Mouse (Mus musculus) intestine, embryonic 14.5 days (tissue): ENCODE measurements at regions not wholly inside any gene's neighbourhood (a gene's known extent, or its start where the extent isn't known, plus 50 kb on each side); places are given as distances from the start of the nearest gene placed in this dataset.
A peak's percentile ranks its signal among the peaks of the same experiment; 100 is the strongest.

Experiments used
- ATAC-seq: fragments of 200-750 bp; cut with Nextera tagmentation; replicated peaks from 2 replicates; pipeline ENCODE4 v1.8.0; 2017; ENCODE audit warnings: low read depth, moderate number of reproducible peaks, moderate TSS enrichment, moderate library complexity; ENCODE audit not compliant: low FRiP score, low TSS enrichment
- DNase-seq: peaks from one replicate; pipeline ENCODE4 v3.0.0-alpha.2; 2018; ENCODE audit warnings: low spot score
- H3K27ac ChIP-seq: fragments of 300-500 bp; sonication (generic); 2 replicates; pipeline ENCODE4 v1.5.1; 2014; ENCODE audit warnings: low read depth, mild to moderate bottlenecking, control low read depth
- H3K27me3 ChIP-seq: fragments of 300-500 bp; sonication (generic); replicated peaks from 2 replicates; pipeline ENCODE4 v1.6.1; 2014; ENCODE audit warnings: low read length, control low read depth; ENCODE audit not compliant: control insufficient read depth, insufficient read depth
- H3K36me3 ChIP-seq: fragments of 300-500 bp; sonication (generic); 2 replicates; pipeline ENCODE4 v1.6.1; 2014; ENCODE audit warnings: low read length, control low read depth; ENCODE audit not compliant: control insufficient read depth, insufficient read depth
- H3K4me1 ChIP-seq: fragments of 300-500 bp; sonication (generic); replicated peaks from 2 replicates; pipeline ENCODE4 v1.6.1; 2014; ENCODE audit warnings: low read length, control low read depth, mixed read lengths; ENCODE audit not compliant: control insufficient read depth, insufficient read depth
- H3K4me2 ChIP-seq: fragments of 300-500 bp; sonication (generic); 2 replicates; pipeline ENCODE4 v1.6.1; 2014; ENCODE audit warnings: low read length
- H3K4me3 ChIP-seq: fragments of 300-500 bp; sonication (generic); 2 replicates; pipeline ENCODE4 v1.5.1; 2014; ENCODE audit warnings: low read depth, low read length, control low read depth, mixed read lengths
- H3K9ac ChIP-seq: fragments of 300-500 bp; sonication (generic); 2 replicates; pipeline ENCODE4 v1.6.1; 2014; ENCODE audit warnings: mild to moderate bottlenecking, low read length
- H3K9me3 ChIP-seq: fragments of 300-500 bp; sonication (generic); 2 replicates; pipeline ENCODE4 v1.6.1; 2016; ENCODE audit warnings: low read length, control low read depth; ENCODE audit not compliant: control insufficient read depth
- WGBS: fragments of 180-500 bp; shearing (Covaris S2); extraction: QIAGEN DNeasy Blood & Tissue Kit; methylation state at CpG from one replicate; pipeline ENCODE4 v1.1.7; 2014; 5-methylcytosine and 5-hydroxymethylcytosine counted together

DNA sequence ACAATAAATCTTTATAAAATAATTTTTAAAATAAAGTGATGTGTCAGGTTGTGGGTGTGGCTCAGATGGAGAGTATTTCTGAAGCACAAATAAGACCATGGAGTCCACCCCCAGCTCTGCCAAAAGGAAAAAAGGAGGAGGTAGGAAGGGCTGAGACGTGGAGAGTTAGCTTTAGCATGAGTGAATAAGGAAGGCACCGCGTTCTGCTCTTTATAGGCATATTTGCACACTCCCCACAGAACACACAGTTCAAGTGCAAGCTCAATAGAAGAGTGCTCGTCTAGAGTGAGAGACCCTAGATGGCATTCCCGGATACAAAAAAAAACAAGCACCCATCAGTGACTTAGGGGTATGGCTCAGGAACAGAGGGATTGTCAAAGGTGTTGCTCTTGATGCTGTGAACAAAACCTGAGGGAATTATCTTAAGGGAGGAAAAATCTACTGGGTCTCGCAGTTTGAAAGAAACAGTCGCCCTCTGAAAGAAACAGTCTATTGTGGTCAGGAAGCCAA, 134.2 kb downstream of the Ly86 start:
- DNase-seq (no peak), ATAC-seq (no peak)
- no peak overlapping the region for H3K9ac ChIP-seq
- peaks cover 29% of the 10 kb centered on the region for H3K4me1 ChIP-seq
- no peak overlapping the region for H3K4me3 ChIP-seq
- no peaks in the 10 kb centered on the region for H3K36me3 ChIP-seq
- H3K9me3 ChIP-seq: no peaks in the 10 kb centered on the region
- no peaks in the 10 kb centered on the region for H3K27me3 ChIP-seq
- H3K27ac ChIP-seq: no peak overlapping the region
- 84% methylated on average over 7 of the region's 7 CpGs for WGBS
- no peak overlapping the region for H3K4me2 ChIP-seq

GRCm38 (mm10) chr13:37481514-37481913, 136.5 kb downstream of the Ly86 start:
- ATAC-seq (no peak), DNase-seq (no peak)
- H3K27ac ChIP-seq: peak overlapping the region; percentile 84; the same call in 1 of the 2 replicates
- no peaks in the 10 kb centered on the region for H3K27me3 ChIP-seq
- no peak overlapping the region for H3K4me3 ChIP-seq
- WGBS: 72% methylated on average over 5 of the region's 5 CpGs
- H3K36me3 ChIP-seq: no peaks in the 10 kb centered on the region
- H3K9ac ChIP-seq: no peak overlapping the region
- no peak overlapping the region for H3K4me2 ChIP-seq
- H3K9me3 ChIP-seq: no peaks in the 10 kb centered on the region
- peaks cover 26% of the 10 kb centered on the region for H3K4me1 ChIP-seq

- 0 out of 2 replicates have a peak overlapping the region, but pooled peaks have one; percentile 17 for H3K9ac ChIP-seq
- no peak for DNase-seq
- WGBS: 27% methylated on average over 2 of the region's 2 CpGs
- peak overlapping the region; percentile 84 for H3K27ac ChIP-seq
- no peaks in the 10 kb centered on the region for H3K9me3 ChIP-seq
- H3K36me3 ChIP-seq: no peaks in the 10 kb centered on the region
- ATAC-seq: no peak
- no peak overlapping the region for H3K4me2 ChIP-seq
- H3K4me1 ChIP-seq: peaks cover 24% of the 10 kb centered on the region
- H3K27me3 ChIP-seq: no peaks in the 10 kb centered on the region
- no peak overlapping the region for H3K4me3 ChIP-seq
These were observed 137.0 kb downstream of the Ly86 start for GRCm38 (mm10) chr13:37482038-37482437.

- no peak overlapping the region for H3K9ac ChIP-seq
- H3K4me1 ChIP-seq: peaks cover 18% of the 10 kb centered on the region
- 8% methylated on average over 10 of the region's 10 CpGs for WGBS
- no peaks in the 10 kb centered on the region for H3K36me3 ChIP-seq
- H3K4me3 ChIP-seq: no peak overlapping the region
- no peaks in the 10 kb centered on the region for H3K9me3 ChIP-seq
- ATAC-seq (peak; percentile 57), DNase-seq (peak; percentile 82)
- no peaks in the 10 kb centered on the region for H3K27me3 ChIP-seq
- H3K4me2 ChIP-seq: peak overlapping the region; percentile 39; the same call in 1 of the 2 replicates
- peak overlapping the region; percentile 84 for H3K27ac ChIP-seq
These were observed 137.6 kb downstream of the Ly86 start for GRCm38 (mm10) chr13:37482589-37482988.

DNA sequence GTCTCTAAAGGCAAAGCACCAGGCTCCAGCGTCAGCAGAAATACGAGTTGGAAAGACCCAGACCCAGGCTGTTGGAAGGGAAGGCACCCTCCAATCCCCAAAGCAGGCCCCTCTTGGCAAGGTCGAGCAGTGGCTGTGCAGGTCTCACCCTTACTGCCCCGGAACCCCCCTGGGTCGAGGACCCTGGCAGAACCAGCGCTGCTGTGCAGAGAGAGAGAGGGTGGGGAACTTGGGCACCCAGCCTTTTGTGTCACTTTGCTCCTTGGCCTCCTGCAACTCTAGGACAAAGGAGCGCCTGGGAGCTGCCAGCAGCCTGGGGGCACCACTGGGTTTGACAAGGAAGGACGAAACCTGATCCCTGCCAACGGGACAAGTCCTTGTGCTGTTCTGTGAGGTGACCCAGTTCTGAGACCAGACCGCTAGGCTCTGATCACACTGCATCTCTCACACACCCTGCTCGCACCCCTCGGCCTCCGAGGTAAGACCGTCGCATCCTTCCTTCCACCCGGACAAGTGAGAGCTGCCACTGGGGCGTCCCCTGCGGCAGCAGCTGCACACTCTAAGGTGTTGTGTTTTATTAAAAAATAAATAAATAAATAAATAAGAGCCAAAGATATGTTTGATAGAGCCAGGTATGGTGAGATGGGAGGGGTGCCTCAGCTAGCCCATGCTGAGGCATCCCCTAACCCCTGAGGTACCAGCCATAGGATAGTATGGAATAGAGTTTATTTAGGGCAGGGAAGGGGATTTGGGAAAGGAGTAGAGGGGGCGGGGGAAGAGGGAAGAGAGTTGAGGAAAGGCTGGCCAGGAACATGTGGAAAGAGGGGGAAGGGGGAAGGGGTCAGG, 138.2 kb downstream of the Ly86 start:
- Histone ChIP-seq H3K4me3 (no peak overlapping the region), H3K9me3 (no peaks in the 10 kb centered on the region), H3K36me3 (no peaks in the 10 kb centered on the region), H3K27me3 (no peaks in the 10 kb centered on the region), H3K4me2 (peak overlapping the region; percentile 39), H3K4me1 (peaks cover 13% of the 10 kb centered on the region), H3K27ac (peak overlapping the region; percentile 84), H3K9ac (peak overlapping the region; percentile 39)
- DNase-seq (peak; percentile 76), ATAC-seq (peak; percentile 61; the same call in 1 of the 2 replicates)
- 28% methylated on average over 19 of the region's 19 CpGs for WGBS

- Histone ChIP-seq H3K27ac (no peak overlapping the region), H3K4me3 (no peak overlapping the region), H3K4me2 (no peak overlapping the region), H3K9me3 (no peaks in the 10 kb centered on the region), H3K36me3 (no peaks in the 10 kb centered on the region), H3K4me1 (peaks cover 8% of the 10 kb centered on the region), H3K9ac (no peak overlapping the region), H3K27me3 (no peaks in the 10 kb centered on the region)
- DNase-seq: no peak
- no peak for ATAC-seq
- 80% methylated on average over 4 of the region's 4 CpGs for WGBS
These were observed 139.6 kb downstream of the Ly86 start for GRCm38 (mm10) chr13:37484631-37485030.

DNA sequence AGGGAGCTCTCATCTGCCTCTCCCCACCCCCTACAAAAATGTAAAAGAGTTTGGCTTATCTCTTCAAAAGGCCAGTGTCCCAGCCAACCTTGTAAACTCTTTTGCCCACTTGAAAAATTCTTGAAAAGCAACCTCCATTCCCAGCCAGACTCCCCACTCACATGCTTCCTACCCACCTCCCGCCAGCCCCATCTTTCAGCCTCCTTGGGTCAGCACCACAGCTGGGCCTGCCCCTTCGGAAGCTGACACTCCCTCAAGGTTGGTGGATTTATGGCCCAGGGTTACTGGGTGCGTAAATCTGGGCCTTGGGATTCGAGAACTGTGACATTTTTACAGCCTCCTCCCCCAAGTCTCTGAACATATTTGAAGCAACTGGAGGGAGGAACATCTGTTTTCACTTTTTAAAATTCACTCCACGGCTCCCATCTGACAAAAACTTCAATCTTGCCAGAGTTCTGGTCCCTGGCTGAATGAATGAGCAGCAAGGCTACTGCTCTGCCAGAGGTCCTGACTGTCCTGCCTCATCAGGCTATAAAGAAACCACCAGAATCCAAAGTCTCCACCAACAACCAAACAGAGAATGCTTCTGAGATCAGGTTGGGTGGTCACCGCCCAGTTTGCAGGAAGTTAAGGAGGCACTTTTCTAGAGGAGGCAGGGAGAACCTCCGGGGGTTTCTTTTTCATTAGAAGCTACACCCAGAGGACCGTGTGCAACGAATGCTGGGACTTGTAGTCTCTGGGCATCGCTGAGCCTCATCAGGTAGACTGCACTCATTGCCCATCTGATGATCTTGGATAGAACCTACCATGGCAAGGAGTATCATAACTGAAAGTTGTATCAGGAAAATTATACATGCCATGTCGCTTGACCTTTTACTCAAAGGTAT, 147.3 kb downstream of the Ly86 start:
- peaks cover 10% of the 10 kb centered on the region for H3K4me1 ChIP-seq
- DNase-seq (no peak), ATAC-seq (no peak)
- no peaks in the 10 kb centered on the region for H3K27me3 ChIP-seq
- H3K9ac ChIP-seq: no peak overlapping the region
- peak overlapping the region; percentile 30; the same call in 1 of the 2 replicates for H3K27ac ChIP-seq
- WGBS: 45% methylated on average over 11 of the region's 11 CpGs
- no peaks in the 10 kb centered on the region for H3K36me3 ChIP-seq
- no peaks in the 10 kb centered on the region for H3K9me3 ChIP-seq
- no peak overlapping the region for H3K4me3 ChIP-seq
- no peak overlapping the region for H3K4me2 ChIP-seq

DNA sequence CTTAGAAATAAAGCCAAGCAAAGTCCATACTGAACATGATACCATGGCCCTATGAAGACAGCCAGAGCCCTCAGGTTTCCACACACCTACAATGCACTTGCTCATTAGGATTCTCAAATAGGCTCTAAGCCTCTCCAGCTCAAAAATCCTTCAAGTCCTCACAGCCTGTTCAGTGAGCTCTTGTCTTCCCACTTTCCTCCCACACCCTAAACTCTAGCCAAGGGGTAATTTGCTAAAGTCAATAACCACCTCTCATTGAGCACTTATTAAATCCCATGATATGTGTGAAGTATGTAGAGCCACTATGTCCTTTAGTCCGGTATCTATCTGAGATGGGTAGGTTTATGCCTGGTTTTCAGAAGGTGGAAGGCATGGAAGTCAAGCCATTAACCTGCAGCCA, 148.3 kb downstream of the Ly86 start:
- H3K36me3 ChIP-seq: no peaks in the 10 kb centered on the region
- peaks cover 10% of the 10 kb centered on the region for H3K4me1 ChIP-seq
- H3K4me3 ChIP-seq: no peak overlapping the region
- H3K27me3 ChIP-seq: no peaks in the 10 kb centered on the region
- H3K27ac ChIP-seq: no peak overlapping the region
- H3K9ac ChIP-seq: no peak overlapping the region
- WGBS: 90% methylated on average over 1 of the region's 1 CpGs
- H3K4me2 ChIP-seq: no peak overlapping the region
- no peaks in the 10 kb centered on the region for H3K9me3 ChIP-seq
- ATAC-seq (no peak), DNase-seq (no peak)
